Mouse (Mus musculus): ENCODE data around the gene Tnf. TPM values are rescaled to one million over a fixed set of nuclear protein-coding genes. Genes with fewer than 3 reads are reported as not detected.

Gene Tnf
- total RNA-seq (2014; rRNA removed) (0.18 and 0.52 TPM in 2 replicates), polyA plus RNA-seq (2015; fragmentation: Nextera tagmentation; extraction: Ambion mirVana) (0.09 TPM in 1 of 2 replicates, not detected in the other)

DNA sequence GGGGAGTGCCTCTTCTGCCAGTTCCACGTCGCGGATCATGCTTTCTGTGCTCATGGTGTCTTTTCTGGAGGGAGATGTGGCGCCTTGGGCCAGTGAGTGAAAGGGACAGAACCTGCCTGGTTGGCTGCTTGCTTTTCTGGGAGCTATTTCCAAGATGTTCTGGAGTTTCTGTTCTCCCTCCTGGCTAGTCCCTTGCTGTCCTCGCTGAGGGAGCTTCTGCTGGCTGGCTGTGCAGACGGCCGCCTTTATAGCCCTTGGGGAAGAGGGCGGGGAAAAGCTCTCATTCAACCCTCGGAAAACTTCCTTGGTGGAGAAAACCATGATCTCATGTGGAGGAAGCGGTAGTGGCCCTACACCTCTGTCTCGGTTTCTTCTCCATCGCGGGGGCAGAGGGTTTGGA, at the start of gene Tnf:
Tnf (minus strand) TSS at position 221 of the 400 bp plus-strand sequence.
- no peaks in the 10 kb centered on the region for H3K9me3 ChIP-seq (ENCODE audit: low read length)
- no peak within 1 kb of the TSS for H3K4me3 ChIP-seq (ENCODE audit: low read length)
- ATAC-seq (no peak), DNase-seq (ENCODE audit: low spot score) (no peak)
- H3K4me1 ChIP-seq (ENCODE audit: insufficient read depth, low read length): no peaks in the 10 kb centered on the region
- H3K27ac ChIP-seq: no peak within 1 kb of the TSS
- H3K27me3 ChIP-seq (ENCODE audit: insufficient read depth, low read length): peaks cover 8% of the 10 kb centered on the region; the same call in 1 of the 2 replicates
- H3K4me2 ChIP-seq (ENCODE audit: low read depth, low read length): no peak within 1 kb of the TSS
- TF ChIP-seq CTCF (IDR thresholded peaks at IDR 0.05; ENCODE audit: low read depth): no peak
- no peaks in the 10 kb centered on the region for H3K36me3 ChIP-seq (ENCODE audit: insufficient read depth, low read length)
- WGBS: 41% methylated on average over 13 of the region's 13 CpGs
- no peak within 1 kb of the TSS for H3K9ac ChIP-seq (replicated peaks; ENCODE audit: low read length)

GRCm38 (mm10) chr17:35251162-35251719, 49.4 kb upstream of the Tnf start:
- Histone ChIP-seq H3K4me3 (ENCODE audit: low read length) (no peak overlapping the region), H3K27ac (no peak overlapping the region), H3K4me1 (ENCODE audit: insufficient read depth, low read length) (no peaks in the 10 kb centered on the region), H3K9ac (replicated peaks; ENCODE audit: low read length) (no peak overlapping the region), H3K27me3 (ENCODE audit: insufficient read depth, low read length) (no peaks in the 10 kb centered on the region), H3K9me3 (ENCODE audit: low read length) (no peaks in the 10 kb centered on the region), H3K36me3 (ENCODE audit: insufficient read depth, low read length) (peaks cover 63% of the 10 kb centered on the region), H3K4me2 (ENCODE audit: low read depth, low read length) (no peak overlapping the region)
- ATAC-seq (no peak), DNase-seq (ENCODE audit: low spot score) (no peak)
- WGBS: 82% methylated on average over 15 of the region's 15 CpGs
- no peak for TF ChIP-seq CTCF (IDR thresholded peaks at IDR 0.05; ENCODE audit: low read depth)

GRCm38 (mm10) chr17:35250348-35251120, 48.7 kb upstream of the Tnf start:
- H3K27ac ChIP-seq: no peak overlapping the region
- H3K9me3 ChIP-seq (ENCODE audit: low read length): no peaks in the 10 kb centered on the region
- no peak overlapping the region for H3K4me3 ChIP-seq (ENCODE audit: low read length)
- no peaks in the 10 kb centered on the region for H3K4me1 ChIP-seq (ENCODE audit: insufficient read depth, low read length)
- no peak overlapping the region for H3K9ac ChIP-seq (replicated peaks; ENCODE audit: low read length)
- TF ChIP-seq CTCF (IDR thresholded peaks at IDR 0.05; ENCODE audit: low read depth): no peak
- no peak for DNase-seq (ENCODE audit: low spot score)
- H3K27me3 ChIP-seq (ENCODE audit: insufficient read depth, low read length): no peaks in the 10 kb centered on the region
- peaks cover 69% of the 10 kb centered on the region for H3K36me3 ChIP-seq (ENCODE audit: insufficient read depth, low read length)
- ATAC-seq: no peak
- H3K4me2 ChIP-seq (ENCODE audit: low read depth, low read length): no peak overlapping the region
- 92% methylated on average over 3 of the region's 3 CpGs for WGBS

DNA sequence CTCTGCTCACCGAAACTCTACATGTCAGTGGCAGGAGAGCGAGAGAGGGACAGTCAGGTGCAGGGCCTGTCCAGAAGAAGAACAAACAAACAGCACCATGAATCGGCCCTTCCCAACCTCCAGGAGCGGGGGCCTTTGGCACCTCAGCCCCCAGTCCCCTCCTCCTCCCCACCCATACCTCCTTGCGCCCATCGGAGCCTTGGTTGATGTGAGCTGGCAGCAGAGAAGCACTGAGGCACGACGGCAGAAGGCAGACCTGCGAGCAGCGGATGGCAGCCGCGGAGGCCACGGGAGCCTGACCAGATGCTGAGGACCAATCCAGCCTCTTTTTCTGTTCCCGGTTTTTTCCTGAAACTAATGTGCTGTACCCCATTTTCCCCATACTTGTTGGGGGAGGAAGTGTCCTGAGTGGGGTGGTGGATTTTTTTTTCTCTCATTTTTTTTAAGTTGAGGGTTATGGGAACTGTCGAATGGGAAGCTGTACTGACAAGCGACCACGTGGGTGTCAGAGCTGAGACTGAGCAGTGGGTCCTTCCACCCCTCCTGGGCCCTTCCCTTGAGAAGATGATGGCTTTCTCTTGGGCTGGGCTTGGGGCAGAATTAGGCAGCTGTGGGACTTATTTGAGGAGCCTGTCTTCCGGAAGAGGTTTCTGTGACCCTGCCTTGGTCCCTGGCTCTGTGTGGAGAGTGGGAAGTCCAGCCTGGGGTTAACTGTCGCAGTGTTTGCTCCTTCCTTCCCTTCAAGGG, 47.8 kb upstream of the Tnf start:
- WGBS: 81% methylated on average over 19 of the region's 19 CpGs
- ATAC-seq: no peak
- Histone ChIP-seq H3K4me2 (ENCODE audit: low read depth, low read length) (no peak overlapping the region), H3K4me1 (ENCODE audit: insufficient read depth, low read length) (0 out of 2 replicates have a peak, but pooled peaks cover under 1% of the 10 kb centered on the region), H3K9ac (replicated peaks; ENCODE audit: low read length) (no peak overlapping the region), H3K36me3 (ENCODE audit: insufficient read depth, low read length) (peaks cover 78% of the 10 kb centered on the region), H3K9me3 (ENCODE audit: low read length) (no peaks in the 10 kb centered on the region), H3K4me3 (ENCODE audit: low read length) (no peak overlapping the region), H3K27me3 (ENCODE audit: insufficient read depth, low read length) (no peaks in the 10 kb centered on the region), H3K27ac (no peak overlapping the region)
- TF ChIP-seq CTCF (IDR thresholded peaks at IDR 0.05; ENCODE audit: low read depth): no peak
- DNase-seq (ENCODE audit: low spot score): no peak

DNA sequence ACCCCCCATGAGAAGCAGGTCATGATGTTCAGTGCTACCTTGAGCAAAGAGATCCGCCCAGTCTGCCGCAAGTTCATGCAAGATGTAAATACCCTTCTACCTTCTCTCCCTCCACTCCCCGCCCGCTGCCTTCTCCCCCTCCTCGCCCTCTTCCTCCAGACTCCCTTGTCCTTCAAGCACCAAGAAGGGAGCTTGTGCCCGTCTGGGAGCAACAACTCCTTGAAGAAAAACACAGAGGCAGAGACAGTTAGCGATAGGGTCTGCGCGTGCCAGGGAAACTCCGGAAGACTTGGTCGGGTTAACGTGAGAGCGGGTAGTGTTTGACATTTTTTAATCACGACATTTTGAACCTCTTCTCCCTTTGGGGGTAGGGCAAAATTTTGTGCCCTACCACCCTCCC, 47.2 kb upstream of the Tnf start:
- TF ChIP-seq CTCF (IDR thresholded peaks at IDR 0.05; ENCODE audit: low read depth): no peak
- Histone ChIP-seq H3K4me3 (ENCODE audit: low read length) (no peak overlapping the region), H3K4me2 (ENCODE audit: low read depth, low read length) (no peak overlapping the region), H3K9ac (replicated peaks; ENCODE audit: low read length) (no peak overlapping the region), H3K4me1 (ENCODE audit: insufficient read depth, low read length) (peaks cover 7% of the 10 kb centered on the region), H3K9me3 (ENCODE audit: low read length) (no peaks in the 10 kb centered on the region), H3K36me3 (ENCODE audit: insufficient read depth, low read length) (peaks cover 82% of the 10 kb centered on the region), H3K27me3 (ENCODE audit: insufficient read depth, low read length) (no peaks in the 10 kb centered on the region), H3K27ac (no peak overlapping the region)
- 84% methylated on average over 14 of the region's 14 CpGs for WGBS
- ATAC-seq (no peak), DNase-seq (ENCODE audit: low spot score) (no peak)

GRCm38 (mm10) chr17:35247144-35247543, 45.3 kb upstream of the Tnf start:
- peaks cover 69% of the 10 kb centered on the region for H3K36me3 ChIP-seq (ENCODE audit: insufficient read depth, low read length)
- no peak for TF ChIP-seq CTCF (IDR thresholded peaks at IDR 0.05; ENCODE audit: low read depth)
- no peaks in the 10 kb centered on the region for H3K27me3 ChIP-seq (ENCODE audit: insufficient read depth, low read length)

More at GRCm38 (mm10) chr17:35247144-35247543, 45.3 kb upstream of the Tnf start:
- H3K4me2 ChIP-seq (ENCODE audit: low read depth, low read length): no peak overlapping the region
- 81% methylated on average over 7 of the region's 7 CpGs for WGBS
- H3K9me3 ChIP-seq (ENCODE audit: low read length): no peaks in the 10 kb centered on the region
- H3K4me3 ChIP-seq (ENCODE audit: low read length): no peak overlapping the region
- H3K27ac ChIP-seq: no peak overlapping the region
- ATAC-seq (no peak), DNase-seq (ENCODE audit: low spot score) (no peak)
- H3K9ac ChIP-seq (replicated peaks; ENCODE audit: low read length): no peak overlapping the region
- H3K4me1 ChIP-seq (ENCODE audit: insufficient read depth, low read length): peaks cover 12% of the 10 kb centered on the region
